Mouse (Mus musculus): ENCODE results near the gene Kank4. TPM values are rescaled to one million over a fixed set of nuclear protein-coding genes. Genes with fewer than 3 reads are reported as not detected.
"Not testable (repeated sequence)": the region's sequence is repeated elsewhere in the genome, so short reads cannot be mapped to it uniquely, and the experiment has no call there.

Gene Kank4
- total RNA-seq, 2 experiments from 2014 or later = 0.52 to 0.61 TPM

DNA sequence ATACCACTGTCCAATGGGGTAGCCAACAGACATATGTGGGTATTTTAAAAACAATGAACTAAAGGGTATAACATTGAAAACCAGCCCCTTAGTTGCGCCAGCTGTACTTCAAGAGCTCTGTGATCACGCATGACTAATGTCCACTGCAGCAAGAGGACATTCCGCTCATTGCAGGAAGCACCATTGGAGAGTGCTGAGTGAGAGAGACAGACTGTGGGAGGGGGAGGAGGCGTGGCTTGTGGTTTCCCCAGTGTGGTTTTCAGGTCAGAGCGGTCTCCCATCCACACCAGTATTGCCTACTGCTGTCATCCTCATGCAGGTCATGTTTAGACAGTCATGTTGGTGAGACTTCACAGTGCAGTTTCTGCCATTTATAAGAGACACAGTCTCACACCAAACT is 19.2 kb upstream of the Kank4 start:
- intact Hi-C loops (cut with DNase I) = no loop called here

DNA sequence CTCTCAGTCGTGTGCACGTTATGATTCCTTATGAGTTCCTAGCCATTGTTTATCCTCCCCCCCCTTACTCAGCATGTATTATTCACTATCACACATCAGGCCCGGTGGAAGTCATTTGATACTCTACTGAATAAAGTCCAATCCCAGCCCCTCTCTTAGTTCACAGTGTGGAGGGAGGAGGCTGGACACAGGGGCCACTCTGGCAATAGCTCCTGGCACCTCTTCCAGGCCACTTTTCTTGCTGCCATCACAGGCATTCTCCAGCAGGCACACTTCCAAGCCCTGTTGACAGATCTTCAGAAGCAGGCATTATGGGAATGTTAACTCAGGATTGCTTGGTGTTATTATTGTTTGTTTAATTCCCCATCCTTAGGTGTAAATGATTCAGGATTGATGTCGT is 17.4 kb upstream of the Kank4 start:
- intact Hi-C loops (cut with DNase I) = no loop called here
- no peak for DNase-seq (ENCODE audit: low spot score)

More for the DNA sequence above, 19.2 kb upstream of the Kank4 start:
- DNase-seq (ENCODE audit: low spot score) = no peak

DNA sequence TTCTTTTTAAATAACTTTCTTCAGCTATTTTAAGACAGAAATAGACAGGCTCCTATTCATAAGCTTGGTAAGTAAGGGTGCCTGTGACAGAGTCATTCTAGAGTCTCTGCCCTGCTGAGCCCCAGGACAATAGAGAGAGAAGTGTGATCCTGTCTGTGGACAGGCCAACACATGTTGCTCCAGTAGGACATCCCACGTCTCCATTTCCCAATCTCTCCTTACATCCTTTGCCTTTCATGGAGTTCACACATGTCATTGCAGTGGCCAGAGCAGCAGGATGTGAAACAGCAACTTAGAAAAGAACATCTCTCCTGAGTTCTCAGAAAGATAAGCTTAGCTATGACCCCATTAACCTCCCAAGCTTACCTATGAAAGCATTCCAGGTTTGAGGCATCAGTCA is 14.4 kb upstream of the Kank4 start:
- intact Hi-C loops (cut with DNase I) = no loop called here
- no peak for DNase-seq (ENCODE audit: low spot score)

DNA sequence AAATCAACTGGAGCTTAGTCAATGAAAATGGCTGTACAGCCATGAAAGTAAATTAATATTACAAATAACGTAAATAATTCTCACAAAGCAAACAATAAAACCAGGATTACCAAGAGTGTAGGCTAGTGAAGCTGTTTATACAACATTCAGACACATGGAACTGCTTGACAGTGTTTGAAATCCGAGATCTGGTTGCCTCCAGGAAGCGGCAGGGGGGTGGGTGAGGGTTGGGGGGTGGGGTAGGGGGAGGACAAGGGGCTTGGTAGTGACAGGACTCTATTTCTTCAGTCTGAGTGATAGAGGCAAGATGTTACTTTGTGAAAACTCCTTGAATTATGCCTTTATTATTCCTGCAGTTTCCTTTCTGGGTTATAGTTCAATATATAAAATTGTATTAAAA is 9.4 kb upstream of the Kank4 start:
- DNase-seq (ENCODE audit: low spot score) = no peak
- intact Hi-C loops (cut with DNase I) = no loop called here

GRCm38 (mm10) chr4:98823740-98824139 is 6.4 kb upstream of the Kank4 start, which contains the start of gene I0C0044D17Rik:
Gene I0C0044D17Rik, minus strand, starts transcription at chr4:98823840.
- DNase-seq (ENCODE audit: low spot score); intact Hi-C loops (cut with DNase I): not testable (repeated sequence)

- intact Hi-C loops (cut with DNase I) = no loop called here
- DNase-seq (ENCODE audit: low spot score) = no peak
Observed at GRCm38 (mm10) chr4:98823047-98823446, 5.7 kb upstream of the Kank4 start.

DNA sequence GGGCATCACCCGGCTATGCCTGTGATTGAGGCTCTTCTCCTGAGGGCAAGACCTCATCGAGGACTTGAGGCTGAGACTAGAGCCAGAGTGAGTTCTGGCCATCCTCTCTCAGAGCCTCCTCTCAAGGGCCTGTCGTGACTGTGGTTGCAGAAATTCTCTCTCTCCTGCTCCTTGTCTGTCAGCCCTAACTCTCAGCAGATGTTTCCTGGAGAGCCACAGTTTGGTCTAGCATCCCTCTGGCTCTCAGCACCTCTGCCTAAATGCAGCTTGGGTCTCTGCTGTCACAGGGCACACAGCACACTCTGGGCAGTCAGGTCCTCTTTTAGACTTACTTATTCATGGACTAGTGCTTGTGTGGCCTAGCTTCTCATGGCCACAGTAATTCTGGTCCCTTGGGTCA is 5.1 kb upstream of the Kank4 start:
- intact Hi-C loops (cut with DNase I) = no loop called here
- no peak for DNase-seq (ENCODE audit: low spot score)

- no peak for DNase-seq (ENCODE audit: low spot score)
- intact Hi-C loops (cut with DNase I) = no loop called here
Observed at GRCm38 (mm10) chr4:98819216-98819755, 1.9 kb upstream of the Kank4 start.

- DNase-seq (ENCODE audit: low spot score) = no peak
- intact Hi-C loops (cut with DNase I) = no loop called here
Observed at GRCm38 (mm10) chr4:98816807-98817183, 542 bp downstream of the Kank4 start.

DNA sequence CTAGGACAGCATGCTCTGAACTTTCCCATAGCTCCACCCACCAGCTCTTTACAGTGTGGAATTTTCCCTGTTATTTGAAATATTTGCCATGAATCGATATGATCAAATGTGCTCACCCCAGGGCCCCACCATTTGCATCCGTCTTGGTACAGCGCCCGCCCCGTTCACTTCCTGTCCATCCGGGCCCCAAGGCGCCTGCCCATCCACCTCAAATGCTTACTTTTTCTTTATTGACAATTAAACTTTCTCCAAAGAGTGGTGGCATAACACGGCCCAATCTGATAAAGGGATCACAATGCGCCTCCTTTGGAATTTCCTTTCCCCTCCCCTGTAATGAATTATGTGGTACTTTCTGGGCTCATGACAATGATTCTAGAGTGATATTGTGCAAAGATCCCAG is 11.0 kb downstream of the Kank4 start:
- no peak for DNase-seq (ENCODE audit: low spot score)
- intact Hi-C loops (cut with DNase I) = no loop called here

- DNase-seq (ENCODE audit: low spot score) = no peak
- intact Hi-C loops (cut with DNase I) = no loop called here
Observed at GRCm38 (mm10) chr4:98805291-98806048, 11.9 kb downstream of the Kank4 start.

DNA sequence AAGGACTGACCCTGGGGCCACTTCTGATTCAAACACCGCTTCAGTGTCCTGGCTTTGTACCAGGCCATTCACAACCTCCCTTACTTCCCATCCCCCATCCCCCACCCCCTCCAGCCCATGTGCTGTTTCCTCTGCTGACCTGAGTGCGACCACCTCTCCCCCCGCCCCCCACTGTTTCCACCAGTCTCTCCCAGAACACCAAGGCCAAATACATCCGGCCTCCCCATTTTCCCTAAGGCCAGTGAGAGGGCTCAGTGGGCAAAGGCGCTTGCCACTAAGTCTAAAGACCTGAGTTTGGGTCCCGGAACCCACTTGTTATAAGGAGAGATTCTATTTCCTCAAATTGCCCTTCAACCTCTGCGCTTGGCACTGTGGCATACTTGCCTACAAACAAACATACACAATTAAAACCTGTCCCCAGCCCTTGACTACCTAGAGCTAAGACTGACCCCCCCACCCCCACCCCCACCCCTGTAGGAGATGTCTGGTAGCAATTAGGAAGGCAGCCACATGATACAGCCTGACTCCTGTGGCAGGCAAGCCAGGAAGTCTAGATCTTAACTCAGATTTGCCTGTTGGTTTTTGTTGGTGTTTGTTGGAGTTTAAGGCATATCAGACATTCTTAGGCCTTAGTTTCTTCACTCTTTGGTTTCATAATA is 12.7 kb downstream of the Kank4 start:
- intact Hi-C loops (cut with DNase I) = no loop called here

DNA sequence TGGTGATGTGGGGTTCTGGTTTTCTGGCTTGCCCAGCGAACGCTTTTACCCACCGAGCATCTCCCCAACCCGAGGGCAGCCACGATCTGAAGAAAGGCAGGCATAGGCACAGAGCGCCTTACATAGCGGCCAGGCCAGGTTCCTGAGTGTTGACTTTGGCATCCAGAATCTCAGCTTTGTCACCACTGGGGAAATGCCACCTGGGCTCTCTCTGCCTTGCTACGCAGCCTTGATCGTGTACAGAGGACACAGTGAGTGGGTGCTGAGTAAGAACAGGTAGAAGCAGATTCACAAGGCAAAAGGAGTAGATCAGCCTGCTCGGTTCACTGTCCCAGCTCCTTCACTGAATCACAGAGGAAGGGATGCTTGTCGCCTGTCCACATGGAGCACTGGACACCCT is 15.6 kb downstream of the Kank4 start:
- intact Hi-C loops (cut with DNase I) = no loop called here
- DNase-seq (ENCODE audit: low spot score) = no peak

More for the DNA sequence above, 12.7 kb downstream of the Kank4 start:
- no peak for DNase-seq (ENCODE audit: low spot score)

DNA sequence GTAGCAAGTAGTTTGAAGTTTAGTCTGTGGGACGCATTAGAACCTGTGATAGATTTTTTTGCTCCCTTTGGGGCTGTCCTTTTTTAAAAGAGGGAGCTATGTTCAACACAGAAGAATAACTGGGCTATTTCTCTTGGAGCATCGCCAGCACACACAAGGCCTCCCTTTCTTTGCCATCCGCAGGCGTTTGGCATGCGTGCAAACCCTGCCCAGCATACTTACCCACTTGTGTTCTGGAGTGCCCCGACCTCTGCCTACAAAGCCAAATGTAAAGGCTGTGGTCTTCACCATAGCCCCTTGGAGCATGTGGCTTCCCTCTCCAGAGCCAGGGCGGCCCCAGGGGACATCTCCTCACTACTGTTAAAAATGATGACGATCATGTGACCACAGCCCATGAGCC is 16.5 kb downstream of the Kank4 start:
- intact Hi-C loops (cut with DNase I) = no loop called here
- DNase-seq (ENCODE audit: low spot score) = no peak

DNA sequence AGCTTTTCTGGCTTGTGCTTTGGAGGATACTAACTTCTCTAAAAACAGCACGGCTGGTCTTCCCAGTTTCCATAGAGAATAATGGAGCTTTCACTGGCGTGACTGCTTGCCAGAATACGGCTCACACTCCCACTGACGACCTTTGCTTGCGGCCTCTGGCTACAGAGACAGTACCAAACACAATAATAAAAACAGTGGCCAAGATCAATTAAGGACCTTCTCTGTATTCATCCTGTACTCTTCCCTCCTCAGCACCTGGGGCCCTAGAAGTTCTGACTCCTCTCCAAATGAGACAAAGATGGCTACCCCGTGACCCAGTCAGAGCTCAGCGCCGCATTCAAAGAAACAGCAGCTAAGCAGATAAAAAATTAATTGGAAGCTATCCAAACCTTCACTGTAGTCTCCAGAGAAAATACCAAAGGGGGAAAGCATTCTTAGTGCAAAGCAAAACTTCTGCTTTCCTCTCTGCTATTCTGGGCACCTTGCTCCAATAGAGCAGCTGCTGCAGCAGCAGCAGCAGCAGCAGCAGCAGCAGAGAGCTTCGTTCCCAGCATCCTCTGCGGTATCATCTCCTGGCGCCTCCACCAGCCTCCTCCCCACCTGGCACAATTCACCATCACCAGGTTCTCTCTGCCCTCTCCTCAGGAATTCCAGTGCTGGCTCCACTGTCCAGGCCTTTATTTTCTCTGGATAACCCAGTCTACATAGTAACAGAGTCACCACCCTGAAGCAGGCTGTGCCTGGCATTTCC is 20.6 kb downstream of the Kank4 start:
- intact Hi-C loops (cut with DNase I) = no loop called here
- DNase-seq (ENCODE audit: low spot score) = peak; percentile 9

GRCm38 (mm10) chr4:98795241-98795640 is 22.1 kb downstream of the Kank4 start:
- no peak for DNase-seq (ENCODE audit: low spot score)
- intact Hi-C loops (cut with DNase I) = no loop called here

DNA sequence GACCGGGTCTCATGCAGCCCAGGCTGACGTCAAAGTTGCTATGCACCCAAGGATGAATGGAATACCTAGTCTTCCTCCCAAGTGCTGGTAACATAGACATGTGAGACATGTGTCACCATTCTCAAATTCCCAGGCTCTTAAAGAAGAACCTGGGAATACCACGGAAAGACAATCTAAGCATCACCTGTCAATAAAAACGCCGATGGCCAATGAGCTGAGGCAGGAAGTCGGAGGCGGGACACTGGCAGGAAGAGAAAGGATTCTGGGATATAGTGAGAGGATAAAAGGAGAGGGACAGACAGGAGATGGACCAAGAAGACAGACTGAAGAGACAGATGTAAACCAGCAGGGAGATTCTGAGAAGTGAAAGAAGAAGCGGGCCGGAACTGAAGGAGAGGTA is 23.9 kb downstream of the Kank4 start:
- no peak for DNase-seq (ENCODE audit: low spot score)
- intact Hi-C loops (cut with DNase I) = no loop called here

- intact Hi-C loops (cut with DNase I) = no loop called here
- DNase-seq (ENCODE audit: low spot score) = no peak
Observed at GRCm38 (mm10) chr4:98790721-98791120, 26.6 kb downstream of the Kank4 start.

GRCm38 (mm10) chr4:98789861-98790311 is 27.5 kb downstream of the Kank4 start:
- no peak for DNase-seq (ENCODE audit: low spot score)
- intact Hi-C loops (cut with DNase I) = no loop called here

DNA sequence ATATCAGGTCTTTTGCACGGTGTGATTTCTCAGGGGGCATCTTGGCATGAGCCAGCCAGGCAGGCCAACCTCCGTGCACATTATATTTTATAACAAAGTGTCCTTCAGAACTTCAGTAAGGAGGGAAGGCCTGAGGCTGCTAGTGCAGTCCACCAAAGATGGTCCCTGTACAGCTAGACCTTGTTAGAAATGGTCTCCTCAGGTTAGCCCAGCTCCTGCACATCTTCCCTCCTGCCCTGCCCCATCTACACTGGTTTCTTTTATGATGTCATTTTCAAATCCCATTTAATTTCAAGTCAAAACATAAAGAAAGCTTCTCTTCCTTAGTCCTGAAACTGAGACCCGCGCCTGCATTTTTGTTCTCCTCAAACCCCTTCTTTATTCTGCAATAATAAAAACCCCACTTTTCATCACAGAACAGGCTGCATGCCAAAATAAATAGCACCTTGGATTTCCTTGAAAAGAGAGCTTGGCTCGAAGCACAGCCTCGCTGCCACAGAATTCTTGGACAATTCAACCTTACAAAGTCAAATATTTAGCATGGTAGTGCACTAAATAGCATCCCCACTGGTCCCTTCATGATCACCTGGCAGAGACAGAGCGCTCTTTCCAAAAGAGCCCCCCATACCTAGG is 28.1 kb downstream of the Kank4 start:
- intact Hi-C loops (cut with DNase I) = no loop called here
- no peak for DNase-seq (ENCODE audit: low spot score)
